Mouse (Mus musculus): ENCODE results near the gene Abhd13. TPM values are rescaled to one million over a fixed set of nuclear protein-coding genes. Genes with fewer than 3 reads are reported as not detected.
A peak's percentile ranks its signal among the peaks of the same experiment; 100 is the strongest.

Abhd13 gene
- total and polyA plus RNA-seq, 3 experiments, result 4.2 to 10.0 (median 9.8) TPM

DNA sequence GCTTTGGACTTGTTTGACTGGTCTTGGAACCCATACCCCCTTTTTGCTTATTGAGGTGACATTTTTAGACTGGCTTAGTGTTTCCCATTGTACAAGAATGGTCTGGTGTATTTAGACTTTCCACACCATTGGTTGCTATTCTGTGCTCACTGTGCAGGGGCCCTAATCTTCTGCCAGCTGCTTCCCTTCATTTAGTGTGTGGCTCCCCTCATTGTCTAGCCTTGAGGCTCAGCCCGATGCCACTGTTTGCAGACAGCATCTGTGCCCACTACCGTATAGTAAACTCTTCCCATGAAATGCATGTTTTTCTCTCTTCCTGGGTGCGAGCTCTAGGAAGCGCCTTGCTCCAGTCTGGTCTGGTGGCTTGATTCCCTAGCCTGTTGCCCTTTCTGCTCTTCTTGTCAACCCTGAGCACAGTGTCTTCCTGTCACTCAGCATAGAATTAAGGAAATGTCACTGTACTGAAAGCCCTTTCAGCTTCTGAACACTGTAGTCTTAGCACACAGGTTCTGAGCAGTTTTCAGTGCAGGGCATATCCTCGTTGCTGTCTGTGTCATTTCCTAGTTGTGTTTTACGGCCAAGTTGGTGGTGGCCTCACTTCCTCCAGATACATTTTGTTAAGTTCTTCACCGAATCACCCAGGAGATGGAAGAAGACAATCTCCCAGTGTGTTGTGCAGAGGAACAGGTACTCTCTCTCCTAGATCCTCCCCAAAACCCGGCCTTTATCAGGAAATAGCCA, 53.0 kb downstream of the Abhd13 start:
- TF ChIP-seq CTCF (IDR thresholded peaks at IDR 0.05) (no peak), POLR2A (IDR thresholded peaks at IDR 0.05; ENCODE audit: insufficient read depth, low read depth, low read length) (no peak), EP300 (IDR thresholded peaks at IDR 0.05; ENCODE audit: insufficient read depth, low read depth, low read length) (no peak)
- 0 out of 2 replicates have a peak, but pooled peaks cover 1% of the 10 kb centered on the region for H3K27me3 ChIP-seq (ENCODE audit: control insufficient read depth, insufficient read depth, low read length)
- H3K9ac ChIP-seq (ENCODE audit: low read depth, low read length), result no peak overlapping the region
- WGBS, result 55% methylated on average over 8 of the region's 8 CpGs
- no peaks in the 10 kb centered on the region for H3K79me2 ChIP-seq (replicated peaks; ENCODE audit: control insufficient read depth, insufficient read depth, low read length)
- no peak overlapping the region for H3K4me3 ChIP-seq
- intact Hi-C loops (cut with DNase I), result no loop called here
- H3K27ac ChIP-seq, result no peak overlapping the region
- no peaks in the 10 kb centered on the region for H3K36me3 ChIP-seq (ENCODE audit: control insufficient read depth, insufficient read depth, low read length)
- no peak for DNase-seq
- H3K4me1 ChIP-seq (ENCODE audit: control insufficient read depth, insufficient read depth, low read length), result no peaks in the 10 kb centered on the region

DNA sequence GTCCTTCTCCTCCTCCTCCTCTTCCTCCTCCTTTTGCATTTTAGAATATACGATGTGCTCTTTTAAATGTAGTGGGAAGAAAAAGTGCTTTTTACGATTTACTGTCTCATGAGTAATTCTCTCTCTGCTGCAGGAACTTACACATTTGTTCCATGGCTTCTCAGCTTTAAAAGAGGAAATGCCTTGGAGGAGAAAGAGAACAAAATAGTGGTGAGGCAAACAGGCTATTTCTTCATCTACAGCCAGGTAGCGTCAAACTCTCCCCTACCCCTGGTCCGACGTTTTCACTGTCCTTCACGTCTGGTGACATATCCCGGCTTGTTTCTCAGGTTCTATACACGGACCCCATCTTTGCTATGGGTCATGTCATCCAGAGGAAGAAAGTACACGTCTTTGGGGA, 53.7 kb downstream of the Abhd13 start:
- TF ChIP-seq EP300 (IDR thresholded peaks at IDR 0.05; ENCODE audit: insufficient read depth, low read depth, low read length), result no peak
- TF ChIP-seq CTCF (IDR thresholded peaks at IDR 0.05), result no peak
- no peak for TF ChIP-seq POLR2A (IDR thresholded peaks at IDR 0.05; ENCODE audit: insufficient read depth, low read depth, low read length)
- no peaks in the 10 kb centered on the region for H3K79me2 ChIP-seq (replicated peaks; ENCODE audit: control insufficient read depth, insufficient read depth, low read length)
- H3K27me3 ChIP-seq (ENCODE audit: control insufficient read depth, insufficient read depth, low read length), result 0 out of 2 replicates have a peak, but pooled peaks cover 1% of the 10 kb centered on the region
- H3K36me3 ChIP-seq (ENCODE audit: control insufficient read depth, insufficient read depth, low read length), result no peaks in the 10 kb centered on the region
- intact Hi-C loops (cut with DNase I), result no loop called here
- WGBS, result 68% methylated on average over 9 of the region's 9 CpGs
- H3K9ac ChIP-seq (ENCODE audit: low read depth, low read length), result no peak overlapping the region
- no peak overlapping the region for H3K4me3 ChIP-seq
- no peak for DNase-seq
- no peaks in the 10 kb centered on the region for H3K4me1 ChIP-seq (ENCODE audit: control insufficient read depth, insufficient read depth, low read length)
- no peak overlapping the region for H3K27ac ChIP-seq

DNA sequence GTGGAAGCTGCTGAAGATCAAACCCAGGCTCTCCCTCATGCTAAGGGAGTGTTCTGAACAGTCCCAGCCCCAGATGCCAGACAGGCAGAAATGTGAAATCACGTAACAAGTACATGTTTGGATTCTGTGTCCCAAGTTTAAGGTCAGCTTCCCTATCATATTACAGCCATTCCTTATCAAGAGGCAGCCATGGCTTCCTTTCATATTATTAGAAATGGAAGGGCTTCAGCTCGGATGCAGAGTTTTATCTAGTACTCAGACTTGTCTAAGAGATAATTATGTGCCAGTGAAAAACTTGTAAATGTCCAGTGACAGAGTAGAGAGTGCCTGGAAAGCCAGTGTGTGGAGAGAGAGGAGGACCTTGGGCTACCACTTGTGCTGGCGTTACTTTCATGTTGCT, 63.4 kb downstream of the Abhd13 start:
- H3K36me3 ChIP-seq (ENCODE audit: control insufficient read depth, insufficient read depth, low read length), result no peaks in the 10 kb centered on the region
- WGBS, result 23% methylated on average over 3 of the region's 3 CpGs
- TF ChIP-seq CTCF (IDR thresholded peaks at IDR 0.05) (no peak), POLR2A (IDR thresholded peaks at IDR 0.05; ENCODE audit: insufficient read depth, low read depth, low read length) (no peak), EP300 (IDR thresholded peaks at IDR 0.05; ENCODE audit: insufficient read depth, low read depth, low read length) (no peak)
- H3K27me3 ChIP-seq (ENCODE audit: control insufficient read depth, insufficient read depth, low read length), result no peaks in the 10 kb centered on the region
- no peak overlapping the region for H3K4me3 ChIP-seq
- peak overlapping the region; percentile 7; the same call in 1 of the 2 replicates for H3K27ac ChIP-seq
- no peaks in the 10 kb centered on the region for H3K79me2 ChIP-seq (replicated peaks; ENCODE audit: control insufficient read depth, insufficient read depth, low read length)
- no peaks in the 10 kb centered on the region; the same call in 1 of the 2 replicates for H3K4me1 ChIP-seq (ENCODE audit: control insufficient read depth, insufficient read depth, low read length)
- DNase-seq, result peak in 1 of 2 experiments; percentile 25
- H3K9ac ChIP-seq (ENCODE audit: low read depth, low read length), result no peak overlapping the region
- intact Hi-C loops (cut with DNase I), result loop anchor here (5.0 kb wide), 3 partner anchors 64 to 361 kb away; partner anchors contain the start of genes Abhd13 and Lig4

Other genes starting within 250 kb of the Abhd13 start
- not detected for gene Fam155a, start 206.5 kb upstream of the Abhd13 start, total RNA-seq (2021)
- gene Fam155a, start 206.5 kb upstream of the Abhd13 start, polyA plus RNA-seq (2012; rRNA removed), result 0.08 and 0.09 TPM in 2 replicates
- gene Gm10217, start 113.5 kb upstream of the Abhd13 start, total RNA-seq (2021), result not detected
- not detected in 2 replicates for gene Gm10217, start 113.5 kb upstream of the Abhd13 start, polyA plus RNA-seq (2012; rRNA removed)
- 1 to 10 TPM; 4.7 to 5.3 TPM for gene Lig4, start within 50 bp of the Abhd13 start, total RNA-seq (2021)
- 1.5 and 3.0 TPM in 2 replicates for gene Lig4, start within 50 bp of the Abhd13 start, polyA plus RNA-seq (2012; rRNA removed)
- gene Tnfsf13b, start 28.8 kb downstream of the Abhd13 start, total RNA-seq (2021), result 1 to 10 TPM; 3.2 to 5.1 TPM
- gene Tnfsf13b, start 28.8 kb downstream of the Abhd13 start, polyA plus RNA-seq (2012; rRNA removed), result 1.4 TPM in 2 replicates
- 1 to 10 TPM; 1.4 to 3.8 TPM for gene Myo16, start 176.2 kb downstream of the Abhd13 start, total RNA-seq (2021)
- not detected in 2 replicates for gene Myo16, start 176.2 kb downstream of the Abhd13 start, polyA plus RNA-seq (2012; rRNA removed)

Data from heart, adult 2 months (tissue).